Mouse (Mus musculus): ENCODE results near the gene Slc25a12. TPM values are rescaled to one million over a fixed set of nuclear protein-coding genes. Genes with fewer than 3 reads are reported as not detected.

Gene Slc25a12
- 85.2 and 86.3 TPM in 2 replicates for polyA plus RNA-seq (2014; fragmentation: Nextera tagmentation; extraction: Ambion mirVana)

DNA sequence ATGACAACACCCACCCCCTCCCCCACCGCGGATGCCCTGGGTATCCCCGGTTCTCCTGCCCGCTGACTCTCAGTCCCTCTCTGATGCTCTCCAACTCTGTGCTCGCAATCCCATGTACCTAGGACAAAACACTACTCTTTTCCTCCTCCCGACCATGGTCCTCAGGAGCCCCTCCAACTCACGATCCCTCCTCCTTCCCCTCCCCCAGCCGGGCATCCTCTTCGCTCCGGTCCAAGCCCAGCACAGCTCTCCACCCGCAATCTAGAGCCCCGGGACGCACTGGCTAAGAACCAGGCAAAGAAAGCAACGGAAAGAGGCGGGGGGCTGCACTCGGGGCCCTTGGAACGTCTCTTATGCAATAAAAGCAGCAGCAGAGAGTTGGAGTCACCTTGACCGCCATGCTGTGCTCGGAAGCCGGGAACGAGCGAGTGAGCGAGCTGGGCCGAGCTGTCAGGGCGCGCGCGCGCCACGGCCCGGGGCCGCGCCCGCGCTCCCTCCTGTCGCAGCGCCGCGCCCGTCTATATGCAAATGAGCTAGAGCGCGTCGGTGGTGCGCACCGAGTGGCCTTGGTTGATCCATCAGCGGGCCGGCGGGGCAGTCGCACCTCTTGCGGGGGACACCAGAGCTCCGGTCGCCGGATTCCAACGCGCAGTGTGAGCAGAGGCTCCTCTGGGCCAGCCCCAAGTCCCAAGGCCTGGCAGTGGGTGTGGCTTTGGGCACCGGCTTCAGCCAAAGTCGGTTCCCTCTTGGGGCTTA lies at the start of gene Slc25a12:
Gene Slc25a12 (minus strand): TSS at position 625 of the 756 bp plus-strand sequence.
- Histone ChIP-seq H3K9me3 (ENCODE audit: control insufficient read depth, low read length) (no peaks in the 10 kb centered on the region), H3K4me2 (ENCODE audit: low read length) (peak within 1 kb of the TSS; percentile 66), H3K36me3 (ENCODE audit: control insufficient read depth, insufficient read depth, low read length) (0 out of 2 replicates have a peak, but pooled peaks cover under 1% of the 10 kb centered on the region), H3K4me3 (replicated peaks; ENCODE audit: low read depth, low read length) (peak within 1 kb of the TSS; percentile 54), H3K27me3 (ENCODE audit: control insufficient read depth, insufficient read depth, low read length) (no peaks in the 10 kb centered on the region), H3K4me1 (ENCODE audit: control insufficient read depth, insufficient read depth, low read length) (peaks cover 19% of the 10 kb centered on the region), H3K27ac (replicated peaks; ENCODE audit: low read depth, low read length) (peak within 1 kb of the TSS; percentile 70), H3K9ac (replicated peaks; ENCODE audit: low read length) (peak within 1 kb of the TSS; percentile 71)
- peak; percentile 92 for ATAC-seq (ENCODE audit: low FRiP score, low TSS enrichment)
- under 1% methylated on average over 57 of the region's 57 CpGs for WGBS
- DNase-seq: peak; percentile 94

DNA sequence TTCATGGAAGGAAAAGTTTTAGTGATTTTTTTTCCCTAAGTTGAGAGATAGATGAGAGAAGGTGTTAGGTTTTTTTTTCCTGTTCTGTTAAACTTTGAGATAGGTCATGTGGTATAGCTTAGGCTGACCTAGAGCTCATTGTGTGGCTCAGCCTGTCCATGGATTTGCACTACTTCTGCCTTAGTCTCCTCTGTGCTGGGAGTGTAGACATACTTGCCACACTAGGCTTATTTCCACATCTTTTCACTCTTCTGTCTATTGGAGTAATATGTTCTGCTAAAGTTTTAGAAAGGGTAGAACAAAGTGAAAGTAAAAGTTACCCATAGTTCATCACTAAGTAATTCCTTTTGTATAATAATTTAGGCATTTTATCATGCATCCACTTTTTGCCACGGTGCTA lies 38.1 kb upstream of the Slc25a12 start:
- Histone ChIP-seq H3K36me3 (ENCODE audit: control insufficient read depth, insufficient read depth, low read length) (no peaks in the 10 kb centered on the region), H3K27me3 (ENCODE audit: control insufficient read depth, insufficient read depth, low read length) (no peaks in the 10 kb centered on the region), H3K4me1 (ENCODE audit: control insufficient read depth, insufficient read depth, low read length) (no peaks in the 10 kb centered on the region), H3K9me3 (ENCODE audit: control insufficient read depth, low read length) (no peaks in the 10 kb centered on the region), H3K4me2 (ENCODE audit: low read length) (no peak overlapping the region), H3K4me3 (replicated peaks; ENCODE audit: low read depth, low read length) (no peak overlapping the region), H3K9ac (replicated peaks; ENCODE audit: low read length) (no peak overlapping the region), H3K27ac (replicated peaks; ENCODE audit: low read depth, low read length) (no peak overlapping the region)
- ATAC-seq (ENCODE audit: low FRiP score, low TSS enrichment): no peak
- WGBS: 100% methylated on average over 1 of the region's 1 CpGs
- DNase-seq: no peak

DNA sequence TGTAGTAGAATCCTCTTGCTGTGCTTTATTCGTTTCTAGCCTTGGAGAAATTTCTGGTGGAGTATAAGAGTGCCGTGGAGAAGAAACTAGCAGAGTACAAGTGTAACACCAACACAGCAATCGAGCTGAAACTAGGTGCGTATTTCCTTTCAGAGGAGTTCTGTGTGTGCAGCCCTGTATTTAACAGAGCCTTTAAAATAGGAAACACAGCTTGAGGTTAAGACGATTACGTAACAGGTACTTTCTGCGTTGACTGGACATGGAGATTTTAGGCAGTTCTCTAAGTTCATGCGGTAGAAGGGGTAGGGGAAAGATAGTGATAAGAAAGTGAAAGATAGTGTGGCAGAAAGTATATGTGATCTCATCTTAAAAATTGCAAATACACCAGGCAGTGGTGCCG lies 22.3 kb upstream of the Slc25a12 start:
- no peak for ATAC-seq (ENCODE audit: low FRiP score, low TSS enrichment)
- H3K9me3 ChIP-seq (ENCODE audit: control insufficient read depth, low read length): no peaks in the 10 kb centered on the region
- peak overlapping the region; percentile 81 for H3K4me3 ChIP-seq (replicated peaks; ENCODE audit: low read depth, low read length)
- no peak for DNase-seq
- H3K27ac ChIP-seq (replicated peaks; ENCODE audit: low read depth, low read length): no peak overlapping the region
- H3K4me1 ChIP-seq (ENCODE audit: control insufficient read depth, insufficient read depth, low read length): no peaks in the 10 kb centered on the region
- no peaks in the 10 kb centered on the region for H3K36me3 ChIP-seq (ENCODE audit: control insufficient read depth, insufficient read depth, low read length)
- no peaks in the 10 kb centered on the region for H3K27me3 ChIP-seq (ENCODE audit: control insufficient read depth, insufficient read depth, low read length)
- H3K9ac ChIP-seq (replicated peaks; ENCODE audit: low read length): peak overlapping the region; percentile 49; the same call in 1 of the 2 replicates
- 70% methylated on average over 9 of the region's 9 CpGs for WGBS
- peak overlapping the region; percentile 82 for H3K4me2 ChIP-seq (ENCODE audit: low read length)

DNA sequence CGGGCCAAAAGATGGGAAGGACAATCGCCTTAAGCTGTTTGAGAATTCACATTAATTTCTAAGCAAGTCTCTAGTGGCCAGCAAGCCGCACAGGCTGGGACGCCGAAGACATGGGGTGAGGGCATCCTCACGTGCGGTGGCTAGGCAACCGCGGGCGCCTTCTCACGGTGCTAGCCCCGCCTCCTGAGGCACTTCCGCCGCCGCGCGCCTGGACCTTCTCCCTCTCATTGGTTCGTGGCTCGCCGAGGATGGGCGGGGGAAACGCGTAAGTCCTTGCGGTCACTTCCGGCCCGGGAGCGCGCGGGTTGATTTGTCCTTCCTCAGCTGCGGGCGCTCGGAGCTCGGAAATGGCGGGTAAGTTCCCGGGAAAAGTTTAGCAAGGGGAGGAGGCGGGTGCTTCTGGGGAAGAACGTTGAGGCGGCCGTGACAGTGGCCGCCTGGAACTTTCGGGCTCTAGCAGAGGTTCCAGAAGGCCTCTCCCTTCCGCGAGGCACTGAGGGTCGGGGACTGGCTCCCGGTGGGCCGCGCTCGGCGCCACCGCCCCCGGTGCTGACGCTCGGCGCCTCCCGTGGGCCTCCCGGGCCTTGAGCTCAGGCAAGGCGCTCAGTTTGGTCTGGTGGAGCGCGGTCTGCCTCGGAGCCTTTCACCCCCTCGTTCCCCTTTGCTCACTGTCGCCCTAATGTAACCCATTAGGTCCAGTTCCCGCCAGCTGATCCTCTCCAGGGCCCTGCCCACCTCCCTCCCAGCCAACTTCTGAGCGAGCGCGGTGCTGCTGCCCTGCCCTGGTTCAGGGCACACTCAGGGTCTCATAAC lies 21.6 kb upstream of the Slc25a12 start, which contains the start of gene Hat1:
Gene Hat1 (plus strand): TSS at position 8 of the 813 bp plus-strand sequence.
- H3K9ac ChIP-seq (replicated peaks; ENCODE audit: low read length): peak within 1 kb of the TSS; percentile 49; the same call in 1 of the 2 replicates
- no peaks in the 10 kb centered on the region for H3K27me3 ChIP-seq (ENCODE audit: control insufficient read depth, insufficient read depth, low read length)
- no peaks in the 10 kb centered on the region for H3K4me1 ChIP-seq (ENCODE audit: control insufficient read depth, insufficient read depth, low read length)
- H3K4me3 ChIP-seq (replicated peaks; ENCODE audit: low read depth, low read length): peak within 1 kb of the TSS; percentile 81
- H3K36me3 ChIP-seq (ENCODE audit: control insufficient read depth, insufficient read depth, low read length): no peaks in the 10 kb centered on the region
- no peak within 1 kb of the TSS for H3K27ac ChIP-seq (replicated peaks; ENCODE audit: low read depth, low read length)
- H3K9me3 ChIP-seq (ENCODE audit: control insufficient read depth, low read length): no peaks in the 10 kb centered on the region
- WGBS: under 1% methylated on average over 60 of the region's 66 CpGs
- DNase-seq: peak; percentile 98
- H3K4me2 ChIP-seq (ENCODE audit: low read length): peak within 1 kb of the TSS; percentile 82
- ATAC-seq (ENCODE audit: low FRiP score, low TSS enrichment): peak; percentile 99

DNA sequence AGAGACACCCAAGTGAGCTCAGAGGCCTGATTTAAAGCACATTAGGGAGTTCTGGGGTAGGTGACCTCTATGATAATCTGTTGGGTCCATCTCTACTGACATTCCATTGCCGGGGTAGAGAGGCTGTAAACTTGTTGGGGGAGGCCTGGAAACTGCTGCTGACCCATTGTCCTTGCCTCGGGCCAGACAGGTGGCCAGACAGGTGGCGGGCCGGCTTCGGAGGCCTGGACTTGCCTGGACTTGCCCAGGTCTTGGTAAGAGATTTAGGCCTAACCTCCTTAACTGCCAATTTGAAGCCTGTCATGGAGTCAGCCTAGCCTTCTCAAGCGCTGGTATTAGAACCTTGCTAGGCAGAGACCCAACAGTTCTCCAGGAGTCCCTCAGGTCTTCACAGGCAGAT lies 20.2 kb upstream of the Slc25a12 start:
- 94% methylated on average over 6 of the region's 6 CpGs for WGBS
- no peak overlapping the region for H3K4me2 ChIP-seq (ENCODE audit: low read length)
- DNase-seq: no peak
- H3K27ac ChIP-seq (replicated peaks; ENCODE audit: low read depth, low read length): no peak overlapping the region
- no peak overlapping the region for H3K9ac ChIP-seq (replicated peaks; ENCODE audit: low read length)
- no peaks in the 10 kb centered on the region for H3K4me1 ChIP-seq (ENCODE audit: control insufficient read depth, insufficient read depth, low read length)
- no peak for ATAC-seq (ENCODE audit: low FRiP score, low TSS enrichment)
- H3K9me3 ChIP-seq (ENCODE audit: control insufficient read depth, low read length): no peaks in the 10 kb centered on the region
- H3K36me3 ChIP-seq (ENCODE audit: control insufficient read depth, insufficient read depth, low read length): no peaks in the 10 kb centered on the region
- no peak overlapping the region for H3K4me3 ChIP-seq (replicated peaks; ENCODE audit: low read depth, low read length)
- no peaks in the 10 kb centered on the region for H3K27me3 ChIP-seq (ENCODE audit: control insufficient read depth, insufficient read depth, low read length)

DNA sequence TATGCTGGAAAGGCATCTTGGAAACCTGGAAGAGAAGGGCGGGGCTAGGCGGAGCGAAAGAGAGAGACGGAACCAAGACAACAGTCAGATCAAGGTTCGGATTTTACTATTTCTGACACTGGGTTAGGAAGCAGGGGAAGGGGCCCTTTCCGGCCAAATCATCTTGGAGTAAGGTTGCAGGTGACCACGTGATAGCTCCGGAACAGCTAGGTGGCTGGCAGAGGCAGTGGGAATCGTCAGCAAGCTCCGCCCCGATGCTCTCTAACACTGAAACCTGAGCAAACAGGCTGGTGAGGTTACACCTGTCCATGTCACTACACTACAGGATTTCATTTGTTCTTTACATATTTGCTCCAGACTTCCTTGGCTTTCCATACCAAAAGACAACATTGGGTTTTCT lies 16.3 kb upstream of the Slc25a12 start:
- Histone ChIP-seq H3K9me3 (ENCODE audit: control insufficient read depth, low read length) (no peaks in the 10 kb centered on the region), H3K4me2 (ENCODE audit: low read length) (no peak overlapping the region), H3K9ac (replicated peaks; ENCODE audit: low read length) (no peak overlapping the region), H3K4me1 (ENCODE audit: control insufficient read depth, insufficient read depth, low read length) (no peaks in the 10 kb centered on the region), H3K36me3 (ENCODE audit: control insufficient read depth, insufficient read depth, low read length) (no peaks in the 10 kb centered on the region), H3K27ac (replicated peaks; ENCODE audit: low read depth, low read length) (no peak overlapping the region), H3K27me3 (ENCODE audit: control insufficient read depth, insufficient read depth, low read length) (no peaks in the 10 kb centered on the region), H3K4me3 (replicated peaks; ENCODE audit: low read depth, low read length) (no peak overlapping the region)
- no peak for DNase-seq
- ATAC-seq (ENCODE audit: low FRiP score, low TSS enrichment): no peak
- WGBS: 52% methylated on average over 11 of the region's 11 CpGs

DNA sequence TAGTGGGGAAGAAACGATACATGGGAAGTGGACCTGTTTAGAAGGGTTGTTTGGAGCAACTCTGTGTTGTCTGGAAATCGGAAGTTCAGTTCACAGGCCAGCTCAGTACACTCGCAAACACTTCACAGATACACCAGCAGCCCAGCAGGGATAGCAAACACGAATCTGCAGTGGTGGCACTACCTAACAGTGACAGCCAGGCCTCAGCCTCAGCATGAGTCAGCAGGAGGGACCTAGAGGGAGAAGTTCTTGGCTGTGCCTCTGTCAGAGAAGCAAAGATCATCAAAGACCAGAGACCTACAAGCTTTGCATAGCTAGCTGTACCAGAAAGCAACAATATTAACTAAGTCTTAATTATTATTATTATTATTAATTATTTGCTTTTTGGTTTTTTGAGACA lies 14.4 kb upstream of the Slc25a12 start:
- Histone ChIP-seq H3K27ac (replicated peaks; ENCODE audit: low read depth, low read length) (no peak overlapping the region), H3K9ac (replicated peaks; ENCODE audit: low read length) (no peak overlapping the region), H3K9me3 (ENCODE audit: control insufficient read depth, low read length) (no peaks in the 10 kb centered on the region), H3K36me3 (ENCODE audit: control insufficient read depth, insufficient read depth, low read length) (no peaks in the 10 kb centered on the region), H3K4me3 (replicated peaks; ENCODE audit: low read depth, low read length) (no peak overlapping the region), H3K4me1 (ENCODE audit: control insufficient read depth, insufficient read depth, low read length) (no peaks in the 10 kb centered on the region), H3K27me3 (ENCODE audit: control insufficient read depth, insufficient read depth, low read length) (no peaks in the 10 kb centered on the region), H3K4me2 (ENCODE audit: low read length) (no peak overlapping the region)
- DNase-seq: no peak
- WGBS: 79% methylated on average over 4 of the region's 4 CpGs
- no peak for ATAC-seq (ENCODE audit: low FRiP score, low TSS enrichment)

DNA sequence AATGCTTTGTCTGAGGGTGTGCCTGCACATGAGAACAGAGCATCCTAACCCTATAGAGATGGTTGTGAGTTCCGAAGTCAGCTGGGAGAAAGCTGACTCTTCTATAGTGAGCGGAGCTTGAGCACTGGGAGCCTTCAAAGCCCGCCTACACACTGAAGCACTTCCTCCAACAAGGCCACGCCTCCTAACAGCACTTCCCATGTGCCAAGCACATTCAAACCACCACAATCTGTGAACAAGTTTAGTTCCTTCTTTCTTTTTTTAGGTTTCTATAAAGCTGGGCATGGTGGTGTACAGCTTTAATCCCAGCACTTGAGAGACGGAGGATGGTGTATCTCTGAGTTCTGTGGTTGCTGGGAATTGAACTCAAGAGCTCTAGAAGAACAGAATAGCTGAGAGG lies 9.9 kb upstream of the Slc25a12 start:
- no peak overlapping the region for H3K4me3 ChIP-seq (replicated peaks; ENCODE audit: low read depth, low read length)
- DNase-seq: no peak
- WGBS: 90% methylated on average over 5 of the region's 5 CpGs

More for the DNA sequence above, 9.9 kb upstream of the Slc25a12 start:
- Histone ChIP-seq H3K9me3 (ENCODE audit: control insufficient read depth, low read length) (no peaks in the 10 kb centered on the region), H3K36me3 (ENCODE audit: control insufficient read depth, insufficient read depth, low read length) (no peaks in the 10 kb centered on the region), H3K4me1 (ENCODE audit: control insufficient read depth, insufficient read depth, low read length) (no peaks in the 10 kb centered on the region), H3K9ac (replicated peaks; ENCODE audit: low read length) (no peak overlapping the region), H3K4me2 (ENCODE audit: low read length) (no peak overlapping the region), H3K27ac (replicated peaks; ENCODE audit: low read depth, low read length) (no peak overlapping the region), H3K27me3 (ENCODE audit: control insufficient read depth, insufficient read depth, low read length) (no peaks in the 10 kb centered on the region)
- ATAC-seq (ENCODE audit: low FRiP score, low TSS enrichment): no peak

All from midbrain, embryonic 14.5 days (tissue).